Mouse (Mus musculus): ENCODE results near the gene Sapcd2. TPM values are rescaled to one million over a fixed set of nuclear protein-coding genes. Genes with fewer than 3 reads are reported as not detected.
"Not testable (repeated sequence)": the region's sequence is repeated elsewhere in the genome, so short reads cannot be mapped to it uniquely, and the experiment has no call there.

Gene Sapcd2
- polyA plus RNA-seq, 1 experiment from 2014 or later, result 74.6 TPM

DNA sequence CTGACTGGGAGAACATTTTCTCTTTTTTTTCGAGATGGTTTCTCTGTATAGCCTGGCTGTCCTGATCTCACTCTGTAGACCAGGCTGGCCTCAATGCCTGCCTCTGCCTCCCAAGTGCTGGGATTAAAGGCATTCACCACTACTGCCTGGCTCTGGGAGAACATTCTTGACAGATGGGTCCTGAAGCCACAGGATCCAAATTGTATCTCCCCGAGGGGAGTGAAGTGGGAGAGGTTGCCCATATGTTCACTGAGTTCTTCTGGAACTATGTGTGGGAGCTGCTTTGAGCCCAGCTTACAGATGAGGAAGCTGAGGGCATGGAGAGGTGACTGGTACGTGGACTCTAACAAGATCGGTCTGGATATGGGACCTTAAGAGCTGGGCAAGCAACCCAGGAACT, 31.9 kb downstream of the Sapcd2 start:
- Histone ChIP-seq H3K27ac (replicated peaks) (no peak overlapping the region), H3K36me3 (replicated peaks) (peaks cover 8% of the 10 kb centered on the region; the same call in 1 of the 2 replicates), H3K4me3 (peak overlapping the region; percentile 68), H3K9me3 (no peaks in the 10 kb centered on the region), H3K4me1 (peaks cover 23% of the 10 kb centered on the region), H3K27me3 (replicated peaks; ENCODE audit: low read depth, poor library complexity, severe bottlenecking) (peaks cover 72% of the 10 kb centered on the region)
- 83% methylated on average over 4 of the region's 4 CpGs for WGBS
- no peak for DNase-seq (ENCODE audit: low spot score)

DNA sequence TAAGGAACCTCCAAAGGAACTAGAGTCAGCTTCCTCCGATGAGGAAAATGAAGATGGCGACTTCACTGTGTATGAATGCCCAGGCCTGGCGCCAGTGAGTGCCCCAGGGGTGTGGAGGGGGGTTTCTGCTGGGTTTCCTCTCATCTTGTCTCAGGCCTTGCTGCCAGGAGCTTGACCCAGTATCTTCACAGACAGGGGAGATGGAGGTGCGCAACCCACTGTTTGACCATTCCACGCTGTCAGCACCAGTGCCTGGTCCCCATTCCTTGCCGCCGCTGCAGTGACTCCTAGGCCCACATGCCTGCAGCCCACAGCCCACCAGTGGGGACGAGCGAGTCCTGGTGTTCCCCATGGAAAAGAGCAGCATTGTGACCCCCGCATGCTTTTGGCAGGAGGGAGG, 36.8 kb downstream of the Sapcd2 start:
- WGBS, result 89% methylated on average over 10 of the region's 10 CpGs
- no peak overlapping the region for H3K4me3 ChIP-seq
- H3K27me3 ChIP-seq (replicated peaks; ENCODE audit: low read depth, poor library complexity, severe bottlenecking), result peaks cover 23% of the 10 kb centered on the region
- DNase-seq (ENCODE audit: low spot score), result no peak
- H3K27ac ChIP-seq (replicated peaks), result no peak overlapping the region
- no peaks in the 10 kb centered on the region for H3K9me3 ChIP-seq
- 0 out of 2 replicates have a peak, but pooled peaks cover under 1% of the 10 kb centered on the region for H3K4me1 ChIP-seq
- peaks cover 10% of the 10 kb centered on the region; the same call in 1 of the 2 replicates for H3K36me3 ChIP-seq (replicated peaks)

DNA sequence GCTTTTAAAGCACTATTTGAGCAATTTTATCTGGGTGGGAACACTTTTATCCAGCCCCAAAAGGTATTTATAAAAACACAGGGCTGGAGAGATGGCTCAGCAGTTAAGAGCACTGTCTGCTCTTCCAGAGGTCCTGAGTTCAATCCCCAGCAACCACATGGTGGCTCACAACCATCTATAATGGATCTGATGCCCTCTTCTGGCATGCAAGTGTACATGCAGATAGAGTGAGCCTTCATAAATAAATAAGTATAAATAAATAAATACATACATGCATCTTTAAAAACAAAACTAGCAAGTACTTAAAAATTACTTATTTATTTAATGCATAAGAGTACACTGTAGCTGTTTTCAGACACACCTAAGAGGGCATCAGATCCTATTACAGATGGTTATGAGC, 41.3 kb downstream of the Sapcd2 start:
- not testable (repeated sequence) for H3K4me1 ChIP-seq; DNase-seq (ENCODE audit: low spot score); H3K27me3 ChIP-seq (replicated peaks; ENCODE audit: low read depth, poor library complexity, severe bottlenecking); H3K4me3 ChIP-seq; H3K36me3 ChIP-seq (replicated peaks); H3K27ac ChIP-seq (replicated peaks); H3K9me3 ChIP-seq

DNA sequence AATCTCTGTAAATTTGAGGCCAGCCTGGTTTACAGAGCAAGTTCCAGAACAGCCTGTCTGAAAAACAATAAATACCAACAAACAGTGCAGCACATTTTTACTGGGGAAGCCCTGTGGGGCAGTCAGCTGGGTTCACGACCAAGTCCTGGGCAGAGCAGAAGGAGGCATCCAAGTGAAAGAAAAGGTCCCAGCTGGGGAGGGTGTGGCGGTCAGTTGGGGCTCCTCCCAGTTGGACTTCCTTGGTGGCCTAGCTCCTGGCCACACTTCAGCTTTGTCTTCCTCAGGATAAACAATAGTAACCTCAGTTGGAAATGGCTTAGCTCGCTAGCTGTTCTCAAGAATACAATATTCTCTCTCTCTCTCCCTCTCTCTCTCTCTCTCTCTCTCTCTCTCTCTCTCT, 45.3 kb downstream of the Sapcd2 start:
- Histone ChIP-seq H3K27me3 (replicated peaks; ENCODE audit: low read depth, poor library complexity, severe bottlenecking) (peaks cover 6% of the 10 kb centered on the region), H3K27ac (replicated peaks) (no peak overlapping the region), H3K36me3 (replicated peaks) (no peaks in the 10 kb centered on the region), H3K4me3 (no peak overlapping the region), H3K4me1 (peaks cover under 1% of the 10 kb centered on the region; the same call in 1 of the 2 replicates), H3K9me3 (no peaks in the 10 kb centered on the region)
- 20% methylated on average over 3 of the region's 3 CpGs for WGBS
- DNase-seq (ENCODE audit: low spot score), result no peak

DNA sequence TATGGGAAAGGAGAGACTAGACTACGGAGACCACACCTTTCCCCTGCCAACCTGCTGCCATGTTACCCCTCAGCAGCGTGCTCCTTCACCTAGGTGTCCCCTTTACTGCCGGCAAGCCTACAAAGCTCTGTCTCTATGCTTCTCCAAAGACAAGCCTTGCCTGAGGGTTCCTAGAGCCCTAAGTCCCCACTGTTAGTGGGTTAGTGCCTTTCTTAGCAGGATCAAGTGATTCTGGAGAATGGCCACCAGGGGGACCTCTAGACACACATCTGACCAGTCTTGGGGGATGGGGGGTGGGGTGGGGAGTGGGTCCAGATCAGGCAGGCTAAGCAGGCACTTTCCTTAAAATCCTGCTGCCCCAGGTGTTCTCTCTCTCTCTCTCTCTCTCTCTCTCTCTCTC, 49.8 kb downstream of the Sapcd2 start:
- peak; percentile 78 for DNase-seq (ENCODE audit: low spot score)
- Histone ChIP-seq H3K27ac (replicated peaks) (no peak overlapping the region), H3K36me3 (replicated peaks) (no peaks in the 10 kb centered on the region), H3K4me1 (peaks cover 4% of the 10 kb centered on the region; the same call in 1 of the 2 replicates), H3K27me3 (replicated peaks; ENCODE audit: low read depth, poor library complexity, severe bottlenecking) (peaks cover 50% of the 10 kb centered on the region), H3K9me3 (no peaks in the 10 kb centered on the region), H3K4me3 (no peak overlapping the region)
- 19% methylated on average over 3 of the region's 3 CpGs for WGBS

DNA sequence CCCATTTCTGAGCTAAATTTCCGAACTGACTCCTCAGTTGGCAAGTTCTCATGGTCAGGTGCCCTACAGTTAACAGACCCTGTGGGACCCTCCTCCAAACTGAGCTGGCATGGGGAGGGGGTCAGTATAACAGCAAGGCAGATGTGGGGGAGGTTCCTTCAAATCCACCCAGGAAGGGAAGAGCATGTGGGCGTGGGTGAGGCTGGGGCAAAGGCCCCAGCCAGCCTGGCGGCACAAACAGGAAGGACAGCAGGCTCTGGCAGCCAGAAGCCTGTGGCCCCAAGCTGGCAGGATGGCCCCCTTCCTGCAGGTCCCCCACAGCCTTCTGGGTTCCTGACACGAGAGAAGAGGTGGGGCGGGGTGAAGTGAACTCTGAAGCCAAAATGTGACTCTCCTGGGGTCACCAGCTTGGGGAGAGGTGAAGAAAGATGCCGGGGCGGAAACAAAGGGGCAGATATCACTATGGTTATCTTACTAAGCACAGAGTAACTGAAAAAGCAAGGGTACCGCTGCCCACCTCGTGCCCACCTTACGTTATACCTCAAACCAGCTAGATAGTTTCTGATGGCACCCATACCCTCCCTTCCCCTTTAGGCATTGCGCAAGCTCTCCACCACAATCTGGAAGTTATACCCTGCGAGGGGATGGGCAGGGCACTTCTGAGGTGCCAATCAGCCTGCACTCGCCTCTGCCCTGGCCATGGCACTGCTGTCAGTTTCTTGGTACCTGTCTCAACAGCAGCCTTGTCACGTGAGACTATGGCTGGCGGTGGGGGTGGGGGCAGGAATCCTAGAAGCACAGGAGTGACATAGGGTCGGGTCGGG, 50.7 kb downstream of the Sapcd2 start, which contains the start of gene Fut7:
Gene Fut7 (plus strand): TSS at position 681 of the 824 bp plus-strand sequence.
- Histone ChIP-seq H3K27ac (replicated peaks) (no peak within 1 kb of the TSS), H3K4me1 (peaks cover 4% of the 10 kb centered on the region; the same call in 1 of the 2 replicates), H3K27me3 (replicated peaks; ENCODE audit: low read depth, poor library complexity, severe bottlenecking) (peaks cover 50% of the 10 kb centered on the region), H3K9me3 (no peaks in the 10 kb centered on the region), H3K36me3 (replicated peaks) (no peaks in the 10 kb centered on the region), H3K4me3 (no peak within 1 kb of the TSS)
- 63% methylated on average over 17 of the region's 17 CpGs for WGBS
- no peak for DNase-seq (ENCODE audit: low spot score)

DNA sequence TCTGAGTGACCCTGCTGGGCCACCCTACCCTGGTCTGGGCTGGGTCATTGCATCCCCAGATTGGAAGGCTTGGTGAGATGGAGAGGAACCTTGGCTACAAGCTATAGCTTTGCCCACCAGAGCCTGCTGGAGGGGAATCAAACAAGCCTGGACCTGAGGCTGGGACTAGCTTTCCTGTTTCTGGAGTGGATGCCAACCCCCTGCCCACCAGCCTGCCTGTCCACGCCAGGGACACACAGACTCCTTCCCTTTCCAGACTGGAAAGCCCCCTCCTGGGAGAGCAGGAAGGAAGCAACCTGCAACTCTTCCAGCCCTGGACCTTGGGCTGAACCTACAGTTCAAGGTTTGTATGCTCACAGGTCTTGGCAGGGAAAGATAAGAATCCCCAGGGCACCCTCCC, 51.5 kb downstream of the Sapcd2 start:
- Histone ChIP-seq H3K36me3 (replicated peaks) (no peaks in the 10 kb centered on the region), H3K9me3 (no peaks in the 10 kb centered on the region), H3K27ac (replicated peaks) (no peak overlapping the region), H3K27me3 (replicated peaks; ENCODE audit: low read depth, poor library complexity, severe bottlenecking) (peaks cover 46% of the 10 kb centered on the region), H3K4me1 (peaks cover 7% of the 10 kb centered on the region), H3K4me3 (no peak overlapping the region)
- no peak for DNase-seq (ENCODE audit: low spot score)
- WGBS, result 79% methylated on average over 1 of the region's 1 CpGs

DNA sequence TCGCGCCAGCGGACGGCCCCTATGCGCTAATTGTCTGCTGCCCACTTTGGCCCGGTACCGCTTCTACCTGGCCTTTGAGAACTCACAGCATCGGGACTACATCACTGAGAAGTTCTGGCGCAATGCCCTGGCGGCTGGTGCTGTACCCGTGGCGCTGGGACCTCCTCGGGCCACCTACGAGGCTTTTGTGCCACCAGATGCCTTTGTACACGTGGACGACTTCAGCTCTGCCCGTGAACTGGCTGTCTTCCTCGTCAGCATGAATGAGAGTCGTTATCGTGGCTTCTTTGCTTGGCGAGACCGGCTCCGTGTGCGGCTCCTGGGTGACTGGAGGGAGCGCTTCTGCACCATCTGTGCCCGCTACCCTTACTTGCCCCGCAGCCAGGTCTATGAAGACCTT, 53.4 kb downstream of the Sapcd2 start:
- Histone ChIP-seq H3K4me3 (no peak overlapping the region), H3K27me3 (replicated peaks; ENCODE audit: low read depth, poor library complexity, severe bottlenecking) (peaks cover 64% of the 10 kb centered on the region), H3K36me3 (replicated peaks) (no peaks in the 10 kb centered on the region), H3K9me3 (no peaks in the 10 kb centered on the region), H3K4me1 (peaks cover 20% of the 10 kb centered on the region), H3K27ac (replicated peaks) (no peak overlapping the region)
- WGBS, result 54% methylated on average over 27 of the region's 27 CpGs
- no peak for DNase-seq (ENCODE audit: low spot score)

DNA sequence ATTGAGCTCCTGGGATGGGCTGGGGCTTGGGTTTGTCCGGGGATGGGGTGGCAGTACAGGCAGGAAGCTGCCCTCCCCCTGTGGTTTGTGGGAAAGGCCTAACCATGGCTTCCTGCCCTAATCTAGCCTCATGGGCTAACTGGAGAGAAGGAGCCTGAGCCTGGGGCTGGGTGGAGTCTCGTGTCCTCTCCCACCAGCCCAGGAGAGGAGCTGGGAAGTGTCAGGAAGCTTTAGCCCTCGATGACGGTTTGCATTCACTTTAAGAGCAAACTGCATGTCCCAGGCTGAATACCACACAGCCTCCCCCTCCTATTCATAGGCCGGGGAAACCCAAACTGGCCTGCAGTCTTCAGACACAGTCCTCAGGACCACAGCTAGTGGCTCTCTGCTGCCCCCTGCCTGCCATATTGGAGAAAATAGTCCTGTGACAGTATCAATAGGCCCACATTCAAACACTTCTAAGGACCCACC, 54.6 kb downstream of the Sapcd2 start:
- no peaks in the 10 kb centered on the region for H3K9me3 ChIP-seq
- H3K27me3 ChIP-seq (replicated peaks; ENCODE audit: low read depth, poor library complexity, severe bottlenecking), result peaks cover 73% of the 10 kb centered on the region
- H3K36me3 ChIP-seq (replicated peaks), result no peaks in the 10 kb centered on the region
- WGBS, result 23% methylated on average over 5 of the region's 5 CpGs
- DNase-seq (ENCODE audit: low spot score), result peak; percentile 83
- H3K4me1 ChIP-seq, result peaks cover 33% of the 10 kb centered on the region
- no peak overlapping the region for H3K27ac ChIP-seq (replicated peaks)
- no peak overlapping the region for H3K4me3 ChIP-seq

DNA sequence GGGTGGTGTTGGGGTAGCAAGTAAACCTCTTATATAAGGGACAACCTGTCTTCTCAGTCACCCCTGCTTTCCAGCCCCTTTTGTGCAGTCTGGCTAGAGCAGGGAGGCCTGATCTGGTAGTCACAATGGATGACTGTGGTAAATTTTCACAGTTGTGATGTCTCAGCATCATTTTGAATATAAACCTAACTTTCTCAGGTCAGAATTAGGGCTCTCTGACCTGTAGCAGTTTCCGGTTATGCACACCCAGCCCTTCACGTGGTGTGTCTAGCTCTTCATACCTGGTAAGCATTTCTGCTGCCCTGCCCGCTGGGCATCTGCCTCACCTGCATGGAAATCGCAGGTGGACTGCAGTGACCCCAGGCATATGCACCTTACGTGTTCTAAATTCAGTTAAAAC, 55.1 kb downstream of the Sapcd2 start:
- 84% methylated on average over 5 of the region's 5 CpGs for WGBS
- no peak overlapping the region for H3K27ac ChIP-seq (replicated peaks)
- H3K36me3 ChIP-seq (replicated peaks), result no peaks in the 10 kb centered on the region
- peaks cover 38% of the 10 kb centered on the region for H3K4me1 ChIP-seq
- DNase-seq (ENCODE audit: low spot score), result no peak
- peaks cover 73% of the 10 kb centered on the region for H3K27me3 ChIP-seq (replicated peaks; ENCODE audit: low read depth, poor library complexity, severe bottlenecking)
- H3K9me3 ChIP-seq, result no peaks in the 10 kb centered on the region
- no peak overlapping the region for H3K4me3 ChIP-seq

Other genes starting within 250 kb of the Sapcd2 start
- 19.8 and 26.6 TPM in 2 replicates for gene Nrarp, start 191.6 kb upstream of the Sapcd2 start, polyA plus RNA-seq (2016; fragmentation: Nextera tagmentation; extraction: Ambion mirVana)
- 2.2 and 2.4 TPM in 2 replicates for gene Tor4a, start 175.4 kb upstream of the Sapcd2 start, polyA plus RNA-seq (2016; fragmentation: Nextera tagmentation; extraction: Ambion mirVana)
- gene Nelfb, start 160.8 kb upstream of the Sapcd2 start, polyA plus RNA-seq (2016; fragmentation: Nextera tagmentation; extraction: Ambion mirVana), result 124 and 125 TPM in 2 replicates
- not detected in 2 replicates for gene Stpg3, start 157.7 kb upstream of the Sapcd2 start, polyA plus RNA-seq (2016; fragmentation: Nextera tagmentation; extraction: Ambion mirVana)
- 0.74 and 1.4 TPM in 2 replicates for gene Fam166a, start 153.6 kb upstream of the Sapcd2 start, polyA plus RNA-seq (2016; fragmentation: Nextera tagmentation; extraction: Ambion mirVana)
- gene Tubb4b, start 147.6 kb upstream of the Sapcd2 start, polyA plus RNA-seq (2016; fragmentation: Nextera tagmentation; extraction: Ambion mirVana), result 562 and 601 TPM in 2 replicates
- not detected in 2 replicates for gene Slc34a3, start 138.0 kb upstream of the Sapcd2 start, polyA plus RNA-seq (2016; fragmentation: Nextera tagmentation; extraction: Ambion mirVana)
- gene Rnf224, start 135.5 kb upstream of the Sapcd2 start, polyA plus RNA-seq (2016; fragmentation: Nextera tagmentation; extraction: Ambion mirVana), result not detected in 2 replicates
- 15.1 and 16.4 TPM in 2 replicates for gene Rnf208, start 130.1 kb upstream of the Sapcd2 start, polyA plus RNA-seq (2016; fragmentation: Nextera tagmentation; extraction: Ambion mirVana)
- 0.59 TPM in 1 of 2 replicates, not detected in the other for gene Cysrt1, start 129.9 kb upstream of the Sapcd2 start, polyA plus RNA-seq (2016; fragmentation: Nextera tagmentation; extraction: Ambion mirVana)
- gene AL732309.1, start 125.5 kb upstream of the Sapcd2 start, polyA plus RNA-seq (2016; fragmentation: Nextera tagmentation; extraction: Ambion mirVana), result 6.3 and 7.9 TPM in 2 replicates
- 15.2 and 18.3 TPM in 2 replicates for gene Tmem203, start 116.9 kb upstream of the Sapcd2 start, polyA plus RNA-seq (2016; fragmentation: Nextera tagmentation; extraction: Ambion mirVana)
- gene Tprn, start 109.7 kb upstream of the Sapcd2 start, polyA plus RNA-seq (2016; fragmentation: Nextera tagmentation; extraction: Ambion mirVana), result 8.0 and 9.0 TPM in 2 replicates
- gene Ssna1, start 99.9 kb upstream of the Sapcd2 start, polyA plus RNA-seq (2016; fragmentation: Nextera tagmentation; extraction: Ambion mirVana), result 228 and 238 TPM in 2 replicates
- 147 and 151 TPM in 2 replicates for gene Anapc2, start 99.8 kb upstream of the Sapcd2 start, polyA plus RNA-seq (2016; fragmentation: Nextera tagmentation; extraction: Ambion mirVana)
- not detected in 2 replicates for gene Tmem210, start 84.2 kb upstream of the Sapcd2 start, polyA plus RNA-seq (2016; fragmentation: Nextera tagmentation; extraction: Ambion mirVana)
- gene Lrrc26, start 82.4 kb upstream of the Sapcd2 start, polyA plus RNA-seq (2016; fragmentation: Nextera tagmentation; extraction: Ambion mirVana), result not detected in 2 replicates
- gene Grin1, start 53.1 kb upstream of the Sapcd2 start, polyA plus RNA-seq (2016; fragmentation: Nextera tagmentation; extraction: Ambion mirVana), result 0.89 and 1.4 TPM in 2 replicates
- gene Man1b1, start 40.0 kb upstream of the Sapcd2 start, polyA plus RNA-seq (2016; fragmentation: Nextera tagmentation; extraction: Ambion mirVana), result 50.4 and 51.9 TPM in 2 replicates
- gene Dpp7, start 16.0 kb upstream of the Sapcd2 start, polyA plus RNA-seq (2016; fragmentation: Nextera tagmentation; extraction: Ambion mirVana), result 17.0 and 18.0 TPM in 2 replicates
- gene Uap1l1, start 6.6 kb upstream of the Sapcd2 start, polyA plus RNA-seq (2016; fragmentation: Nextera tagmentation; extraction: Ambion mirVana), result 8.5 and 11.4 TPM in 2 replicates
- gene Entpd2, start 23.6 kb downstream of the Sapcd2 start, polyA plus RNA-seq (2016; fragmentation: Nextera tagmentation; extraction: Ambion mirVana), result 0.14 TPM in 1 of 2 replicates, not detected in the other
- 38.3 and 40.3 TPM in 2 replicates for gene Npdc1, start 27.0 kb downstream of the Sapcd2 start, polyA plus RNA-seq (2016; fragmentation: Nextera tagmentation; extraction: Ambion mirVana)
- not detected in 2 replicates for gene Fut7, start 50.9 kb downstream of the Sapcd2 start, polyA plus RNA-seq (2016; fragmentation: Nextera tagmentation; extraction: Ambion mirVana)
- gene Abca2, start 56.4 kb downstream of the Sapcd2 start, polyA plus RNA-seq (2016; fragmentation: Nextera tagmentation; extraction: Ambion mirVana), result 4.3 and 5.6 TPM in 2 replicates
- 0.60 and 1.4 TPM in 2 replicates for gene Clic3, start 84.5 kb downstream of the Sapcd2 start, polyA plus RNA-seq (2016; fragmentation: Nextera tagmentation; extraction: Ambion mirVana)
- gene Paxx, start 88.8 kb downstream of the Sapcd2 start, polyA plus RNA-seq (2016; fragmentation: Nextera tagmentation; extraction: Ambion mirVana), result 15.8 and 16.0 TPM in 2 replicates
- 0.18 TPM in 1 of 2 replicates, not detected in the other for gene Ptgds, start 97.7 kb downstream of the Sapcd2 start, polyA plus RNA-seq (2016; fragmentation: Nextera tagmentation; extraction: Ambion mirVana)
- gene Lcn12, start 121.6 kb downstream of the Sapcd2 start, polyA plus RNA-seq (2016; fragmentation: Nextera tagmentation; extraction: Ambion mirVana), result not detected in 2 replicates
- gene Fbxw5, start 128.4 kb downstream of the Sapcd2 start, polyA plus RNA-seq (2016; fragmentation: Nextera tagmentation; extraction: Ambion mirVana), result 87.9 and 92.2 TPM in 2 replicates
- gene C8g, start 129.4 kb downstream of the Sapcd2 start, polyA plus RNA-seq (2016; fragmentation: Nextera tagmentation; extraction: Ambion mirVana), result 6.1 and 6.7 TPM in 2 replicates
- 39.9 and 40.1 TPM in 2 replicates for gene Traf2, start 174.6 kb downstream of the Sapcd2 start, polyA plus RNA-seq (2016; fragmentation: Nextera tagmentation; extraction: Ambion mirVana)
- gene Edf1, start 185.5 kb downstream of the Sapcd2 start, polyA plus RNA-seq (2016; fragmentation: Nextera tagmentation; extraction: Ambion mirVana), result 310 and 316 TPM in 2 replicates
- gene Mamdc4, start 202.5 kb downstream of the Sapcd2 start, polyA plus RNA-seq (2016; fragmentation: Nextera tagmentation; extraction: Ambion mirVana), result 1.9 and 7.7 TPM in 2 replicates
- 146 and 155 TPM in 2 replicates for gene Phpt1, start 202.9 kb downstream of the Sapcd2 start, polyA plus RNA-seq (2016; fragmentation: Nextera tagmentation; extraction: Ambion mirVana)
- gene Ajm1, start 209.4 kb downstream of the Sapcd2 start, polyA plus RNA-seq (2016; fragmentation: Nextera tagmentation; extraction: Ambion mirVana), result 0.05 and 0.16 TPM in 2 replicates
- 77.1 and 78.2 TPM in 2 replicates for gene Rabl6, start 236.2 kb downstream of the Sapcd2 start, polyA plus RNA-seq (2016; fragmentation: Nextera tagmentation; extraction: Ambion mirVana)
- 0.10 and 0.11 TPM in 2 replicates for gene Ccdc183, start 245.4 kb downstream of the Sapcd2 start, polyA plus RNA-seq (2016; fragmentation: Nextera tagmentation; extraction: Ambion mirVana)
- gene Tmem141, start 249.7 kb downstream of the Sapcd2 start, polyA plus RNA-seq (2016; fragmentation: Nextera tagmentation; extraction: Ambion mirVana), result 16.6 and 17.2 TPM in 2 replicates